Mouse (Mus musculus): ENCODE data around the gene Mark3. TPM values are rescaled to one million over a fixed set of nuclear protein-coding genes. Genes with fewer than 3 reads are reported as not detected.

Gene Mark3
- polyA plus RNA-seq (2012; ENCODE audit: low replicate concordance) = 14.6 and 17.3 TPM in 2 replicates

DNA sequence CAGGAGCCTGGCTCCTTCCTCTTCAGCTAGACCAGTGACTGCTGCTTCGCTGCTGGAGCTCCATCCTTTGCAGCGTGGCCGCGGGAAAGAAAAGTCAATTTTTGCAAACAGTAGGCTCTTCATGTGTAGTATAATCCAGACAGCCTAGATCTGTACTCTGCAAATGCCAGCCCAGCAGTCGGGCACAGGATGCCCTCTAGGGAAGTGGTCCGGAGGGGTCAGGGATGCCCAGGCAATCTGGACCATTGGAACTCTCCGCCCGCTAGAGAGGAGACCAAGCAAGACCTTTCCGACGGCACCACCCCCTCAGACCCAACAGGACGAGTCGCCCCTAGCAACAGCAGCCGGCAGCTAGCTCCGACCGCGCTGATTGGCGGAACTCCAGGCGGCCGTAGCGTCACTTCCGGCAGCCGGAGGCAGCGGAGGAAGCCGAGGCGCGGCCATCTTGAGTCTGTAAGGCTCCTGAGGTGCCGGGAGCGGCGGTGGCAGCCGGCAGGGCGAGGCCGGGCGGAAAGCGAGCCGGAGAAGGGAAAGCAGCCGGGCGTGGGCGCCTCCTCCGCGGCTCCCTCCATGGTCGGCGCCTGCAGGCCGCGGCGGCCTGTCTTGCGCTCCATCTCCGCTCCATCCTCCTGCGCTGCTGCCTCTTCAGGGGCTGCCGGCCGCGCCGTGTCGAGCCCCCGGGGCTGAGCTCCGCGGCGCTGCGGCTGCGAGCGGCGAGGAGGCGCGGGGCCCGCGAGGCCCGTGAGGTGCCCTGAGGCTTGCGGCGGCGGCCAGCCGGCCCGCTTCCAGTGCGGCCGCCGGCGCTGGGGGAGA lies at the start of gene Mark3:
TSS of gene Mark3 (plus strand) at position 450 of the 813 bp plus-strand sequence.

DNA sequence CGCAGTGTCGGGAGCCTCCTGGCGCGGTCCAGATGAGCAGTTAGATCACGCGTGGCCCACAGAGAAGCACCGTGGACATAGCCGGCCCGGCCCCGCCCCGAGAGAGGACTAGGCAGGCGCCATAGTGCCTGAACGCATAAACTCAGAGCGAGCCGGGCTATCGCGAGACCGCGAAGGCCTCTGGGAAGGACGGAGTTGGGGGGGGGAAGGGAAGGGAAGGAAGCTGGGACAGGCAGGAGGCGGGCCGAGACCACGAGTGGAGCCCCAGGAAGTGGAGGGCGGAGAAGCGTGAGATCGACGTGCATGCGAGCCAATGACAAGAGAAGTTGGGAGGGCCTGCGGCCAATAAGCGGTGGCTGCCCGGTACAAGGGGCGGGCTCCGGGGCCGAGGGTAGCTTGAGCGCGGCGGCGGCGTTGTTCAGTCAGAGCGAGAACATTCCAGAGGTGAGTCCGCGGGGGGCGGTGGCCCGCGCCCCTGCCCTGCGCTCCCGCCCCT lies 36.5 kb upstream of the Mark3 start, which contains the start of gene Eif5:
TSS of gene Eif5 (plus strand) at position 221 of the 496 bp plus-strand sequence.

DNA sequence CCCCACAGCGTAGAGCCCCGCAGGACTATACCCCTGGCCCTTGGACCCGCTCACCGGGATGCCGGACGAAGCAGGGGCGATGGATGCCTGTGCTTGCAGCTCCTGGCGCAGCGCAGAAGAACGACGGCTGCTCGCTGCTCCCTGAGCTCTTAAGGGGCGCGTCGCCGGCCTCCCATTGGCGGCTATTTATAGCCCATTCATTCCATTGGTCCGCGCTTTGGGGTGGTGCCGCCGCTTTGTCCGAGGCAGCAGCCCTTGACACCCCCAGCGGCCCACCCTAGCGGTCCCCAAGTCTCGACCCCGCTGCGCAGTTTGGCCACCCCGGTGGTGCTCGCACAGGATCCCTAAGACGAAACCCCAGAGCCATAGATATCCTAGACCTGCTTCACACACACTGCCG lies 97.9 kb downstream of the Mark3 start, which contains the start of gene Ckb:
TSS of gene Ckb (minus strand) at position 163 of the 400 bp plus-strand sequence.

GRCm38 (mm10) chr12:111677882-111678669 lies 103.8 kb downstream of the Mark3 start, which contains the start of gene Trmt61a:
TSS of gene Trmt61a (plus strand) at chr12:111678105.

Other genes with a start within 250 kb of the Mark3 start
- 36.9 and 101 TPM in 2 replicates for gene Cdc42bpb, start 196.8 kb upstream of the Mark3 start, polyA plus RNA-seq (2012; ENCODE audit: low replicate concordance)
- gene Lbhd2, start 167.7 kb upstream of the Mark3 start, polyA plus RNA-seq (2012; ENCODE audit: low replicate concordance) = 0.39 TPM in 1 of 2 replicates, not detected in the other
- gene Exoc3l4, start 157.5 kb upstream of the Mark3 start, polyA plus RNA-seq (2012; ENCODE audit: low replicate concordance) = 0.51 and 1.5 TPM in 2 replicates
- 22.9 and 55.2 TPM in 2 replicates for gene Tnfaip2, start 132.1 kb upstream of the Mark3 start, polyA plus RNA-seq (2012; ENCODE audit: low replicate concordance)
- gene Gm266, start 88.7 kb upstream of the Mark3 start, polyA plus RNA-seq (2012; ENCODE audit: low replicate concordance) = 0.23 TPM in 1 of 2 replicates, not detected in the other
- gene Eif5, start 36.5 kb upstream of the Mark3 start, polyA plus RNA-seq (2012; ENCODE audit: low replicate concordance) = 96.4 and 163 TPM in 2 replicates
- 65.3 and 88.1 TPM in 2 replicates for gene Ckb, start 97.8 kb downstream of the Mark3 start, polyA plus RNA-seq (2012; ENCODE audit: low replicate concordance)
- 16.3 and 18.1 TPM in 2 replicates for gene Trmt61a, start 103.6 kb downstream of the Mark3 start, polyA plus RNA-seq (2012; ENCODE audit: low replicate concordance)
- 7.7 and 8.3 TPM in 2 replicates for gene Bag5, start 138.7 kb downstream of the Mark3 start, polyA plus RNA-seq (2012; ENCODE audit: low replicate concordance)
- 82.3 and 167 TPM in 2 replicates for gene Apopt1, start 138.7 kb downstream of the Mark3 start, polyA plus RNA-seq (2012; ENCODE audit: low replicate concordance)
- gene Klc1, start 184.3 kb downstream of the Mark3 start, polyA plus RNA-seq (2012; ENCODE audit: low replicate concordance) = 74.5 and 84.9 TPM in 2 replicates
- gene Xrcc3, start 239.3 kb downstream of the Mark3 start, polyA plus RNA-seq (2012; ENCODE audit: low replicate concordance) = 2.9 and 3.6 TPM in 2 replicates
- 4.7 and 5.4 TPM in 2 replicates for gene Zfyve21, start 239.6 kb downstream of the Mark3 start, polyA plus RNA-seq (2012; ENCODE audit: low replicate concordance)

All from hematopoietic multipotent progenitor cell, adult 10-12 weeks (in vitro differentiated cells).